Mouse (Mus musculus) layer of hippocampus, adult 9-11 months (tissue): ENCODE results near the gene Osbpl3.
"Not testable (repeated sequence)": the region's sequence is repeated elsewhere in the genome, so short reads cannot be mapped to it uniquely, and the experiment has no call there.

Experiments used
- DNase-seq: peaks from one replicate; pipeline ENCODE4 v3.0.0; 2022

Osbpl3 gene

GRCm38 (mm10) chr6:50452220-50452619 is 3.8 kb downstream of the Osbpl3 start:
- no peak for DNase-seq

- no peak for DNase-seq
Observed at GRCm38 (mm10) chr6:50445616-50446015, 10.4 kb downstream of the Osbpl3 start.

GRCm38 (mm10) chr6:50440966-50441862 is 14.8 kb downstream of the Osbpl3 start:
- no peak for DNase-seq

GRCm38 (mm10) chr6:50440197-50440596 is 15.8 kb downstream of the Osbpl3 start:
- DNase-seq, result peak; percentile 48

GRCm38 (mm10) chr6:50438900-50439299 is 17.1 kb downstream of the Osbpl3 start:
- not testable (repeated sequence) for DNase-seq

GRCm38 (mm10) chr6:50437815-50438214 is 18.2 kb downstream of the Osbpl3 start:
- DNase-seq, result no peak

GRCm38 (mm10) chr6:50436661-50437060 is 19.3 kb downstream of the Osbpl3 start:
- no peak for DNase-seq

GRCm38 (mm10) chr6:50432491-50432890 is 23.5 kb downstream of the Osbpl3 start:
- no peak for DNase-seq

- no peak for DNase-seq
Observed at GRCm38 (mm10) chr6:50429299-50429698, 26.7 kb downstream of the Osbpl3 start.

GRCm38 (mm10) chr6:50427051-50427732 is 28.8 kb downstream of the Osbpl3 start:
- DNase-seq, result peak; percentile 46

- no peak for DNase-seq
Observed at GRCm38 (mm10) chr6:50426571-50426970, 29.4 kb downstream of the Osbpl3 start.

- no peak for DNase-seq
Observed at GRCm38 (mm10) chr6:50424271-50424670, 31.7 kb downstream of the Osbpl3 start.

GRCm38 (mm10) chr6:50420413-50420812 is 35.6 kb downstream of the Osbpl3 start:
- no peak for DNase-seq

- DNase-seq, result no peak
Observed at GRCm38 (mm10) chr6:50419518-50420290, 36.3 kb downstream of the Osbpl3 start.

- DNase-seq, result no peak
Observed at GRCm38 (mm10) chr6:50418951-50419350, 37.0 kb downstream of the Osbpl3 start.

- DNase-seq, result no peak
Observed at GRCm38 (mm10) chr6:50416854-50417253, 39.1 kb downstream of the Osbpl3 start.

- DNase-seq, result no peak
Observed at GRCm38 (mm10) chr6:50415431-50415830, 40.6 kb downstream of the Osbpl3 start.

GRCm38 (mm10) chr6:50414547-50414946 is 41.5 kb downstream of the Osbpl3 start:
- no peak for DNase-seq

GRCm38 (mm10) chr6:50413381-50413780 is 42.6 kb downstream of the Osbpl3 start:
- no peak for DNase-seq

GRCm38 (mm10) chr6:50412174-50412573 is 43.8 kb downstream of the Osbpl3 start:
- DNase-seq, result peak; percentile 57

GRCm38 (mm10) chr6:50404698-50405097 is 51.3 kb downstream of the Osbpl3 start:
- no peak for DNase-seq

- no peak for DNase-seq
Observed at GRCm38 (mm10) chr6:50403524-50403923, 52.5 kb downstream of the Osbpl3 start.

GRCm38 (mm10) chr6:50402872-50403271 is 53.1 kb downstream of the Osbpl3 start:
- DNase-seq, result no peak
